Mouse (Mus musculus): ENCODE data around the gene Grk1. TPM values are rescaled to one million over a fixed set of nuclear protein-coding genes. Genes with fewer than 3 reads are reported as not detected.

Grk1 gene
- polyA plus RNA-seq, 1 experiment, result not detected

DNA sequence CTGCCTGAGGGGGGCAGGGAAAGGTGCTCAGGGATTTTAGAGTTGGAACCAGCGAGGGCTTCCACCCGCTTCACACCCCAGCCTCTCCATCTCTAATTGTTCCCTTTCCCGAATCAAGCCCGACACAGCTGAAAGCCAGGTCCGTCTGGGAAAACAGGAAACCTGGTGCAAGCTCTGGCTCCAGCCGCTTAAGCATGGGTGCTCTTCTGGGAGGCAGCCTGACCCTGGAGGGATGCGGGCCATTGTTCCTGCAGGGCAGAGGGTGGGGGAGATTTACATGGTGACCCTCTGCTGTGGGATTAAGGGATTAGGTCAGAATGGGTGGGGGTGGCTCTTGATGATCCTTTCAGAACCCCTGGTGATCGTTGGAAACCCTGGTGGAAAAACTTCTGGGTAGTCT lies 31.2 kb downstream of the Grk1 start:
- DNase-seq (ENCODE audit: low read depth in 1 of 2, low spot score in 2 of 2), result no peak
- Histone ChIP-seq H3K27ac (ENCODE audit: insufficient read depth, low read length) (no peak overlapping the region), H3K36me3 (ENCODE audit: control insufficient read depth, insufficient read depth, low read length) (no peaks in the 10 kb centered on the region), H3K4me3 (ENCODE audit: extremely low read depth, insufficient read depth, insufficient read length) (no peak overlapping the region), H3K4me1 (ENCODE audit: control insufficient read depth, insufficient read depth, insufficient read length) (no peaks in the 10 kb centered on the region), H3K27me3 (ENCODE audit: control insufficient read depth, insufficient read depth, low read length) (no peaks in the 10 kb centered on the region; the same call in 1 of the 2 replicates)
- no peak for TF ChIP-seq POLR2A (IDR thresholded peaks at IDR 0.05; ENCODE audit: low read depth, low read length)
- no peak for TF ChIP-seq CTCF (IDR thresholded peaks at IDR 0.05; ENCODE audit: extremely low read depth, insufficient read depth, insufficient read length, insufficient replicate concordance)
- 21% methylated on average over 8 of the region's 8 CpGs for WGBS

- Histone ChIP-seq H3K27me3 (ENCODE audit: control insufficient read depth, insufficient read depth, low read length) (no peaks in the 10 kb centered on the region; the same call in 1 of the 2 replicates), H3K36me3 (ENCODE audit: control insufficient read depth, insufficient read depth, low read length) (no peaks in the 10 kb centered on the region), H3K4me3 (ENCODE audit: extremely low read depth, insufficient read depth, insufficient read length) (no peak overlapping the region), H3K27ac (ENCODE audit: insufficient read depth, low read length) (no peak overlapping the region), H3K4me1 (ENCODE audit: control insufficient read depth, insufficient read depth, insufficient read length) (no peaks in the 10 kb centered on the region)
- DNase-seq (ENCODE audit: low read depth in 1 of 2, low spot score in 2 of 2), result no peak
- 79% methylated on average over 2 of the region's 2 CpGs for WGBS
- TF ChIP-seq CTCF (IDR thresholded peaks at IDR 0.05; ENCODE audit: extremely low read depth, insufficient read depth, insufficient read length, insufficient replicate concordance) (no peak), POLR2A (IDR thresholded peaks at IDR 0.05; ENCODE audit: low read depth, low read length) (no peak)
Measured at GRCm38 (mm10) chr8:13437531-13437930, 32.6 kb downstream of the Grk1 start.

DNA sequence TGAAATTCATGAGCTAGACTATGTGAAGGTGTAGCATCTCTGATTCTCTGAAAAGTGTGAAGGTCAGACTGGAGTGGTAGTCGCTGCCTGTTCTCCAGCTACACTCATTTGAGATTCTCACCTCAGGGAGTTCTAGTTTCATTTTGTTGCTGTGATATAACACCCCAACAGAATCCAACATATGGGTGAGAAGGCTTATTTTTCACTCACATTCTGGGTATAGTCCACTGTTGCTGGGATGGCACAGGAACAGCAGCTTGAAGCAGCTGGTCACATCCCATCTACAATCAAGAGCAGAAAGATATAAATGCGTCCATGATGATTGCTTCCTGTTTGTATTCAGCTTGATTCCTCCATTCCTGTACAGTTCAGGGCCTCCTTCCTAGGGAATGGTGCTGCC lies 37.3 kb downstream of the Grk1 start:
- Histone ChIP-seq H3K27ac (ENCODE audit: insufficient read depth, low read length) (no peak overlapping the region), H3K4me1 (ENCODE audit: control insufficient read depth, insufficient read depth, insufficient read length) (no peaks in the 10 kb centered on the region), H3K4me3 (ENCODE audit: extremely low read depth, insufficient read depth, insufficient read length) (no peak overlapping the region), H3K27me3 (ENCODE audit: control insufficient read depth, insufficient read depth, low read length) (no peaks in the 10 kb centered on the region), H3K36me3 (ENCODE audit: control insufficient read depth, insufficient read depth, low read length) (no peaks in the 10 kb centered on the region)
- TF ChIP-seq POLR2A (IDR thresholded peaks at IDR 0.05; ENCODE audit: low read depth, low read length), result no peak
- TF ChIP-seq CTCF (IDR thresholded peaks at IDR 0.05; ENCODE audit: extremely low read depth, insufficient read depth, insufficient read length, insufficient replicate concordance), result no peak
- 90% methylated on average over 2 of the region's 2 CpGs for WGBS
- DNase-seq (ENCODE audit: low read depth in 1 of 2, low spot score in 2 of 2), result no peak

DNA sequence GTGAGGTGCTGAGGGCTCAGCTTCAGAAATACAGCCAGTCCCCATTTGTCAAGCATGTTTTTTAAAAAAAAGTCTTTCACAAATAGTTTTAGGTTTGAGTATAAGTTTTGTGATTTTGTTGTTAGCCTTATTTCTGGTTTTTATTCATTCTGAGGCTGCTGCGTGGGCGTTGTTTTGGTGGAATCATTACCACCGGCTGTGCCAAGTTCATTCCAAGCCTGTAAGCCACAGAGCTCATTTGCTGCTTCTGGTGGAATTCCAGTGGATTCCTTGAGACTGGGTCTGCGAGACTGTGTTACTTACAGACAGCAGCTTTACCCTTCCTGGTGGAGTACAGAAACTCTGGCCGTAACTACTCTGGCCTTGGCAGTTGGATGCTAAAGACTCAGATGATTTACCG lies 41.6 kb downstream of the Grk1 start:
- WGBS, result 88% methylated on average over 6 of the region's 6 CpGs
- H3K27ac ChIP-seq (ENCODE audit: insufficient read depth, low read length), result no peak overlapping the region
- H3K4me3 ChIP-seq (ENCODE audit: extremely low read depth, insufficient read depth, insufficient read length), result no peak overlapping the region
- no peak for DNase-seq (ENCODE audit: low read depth in 1 of 2, low spot score in 2 of 2)
- TF ChIP-seq POLR2A (IDR thresholded peaks at IDR 0.05; ENCODE audit: low read depth, low read length) (no peak), CTCF (IDR thresholded peaks at IDR 0.05; ENCODE audit: extremely low read depth, insufficient read depth, insufficient read length, insufficient replicate concordance) (no peak)
- no peaks in the 10 kb centered on the region for H3K4me1 ChIP-seq (ENCODE audit: control insufficient read depth, insufficient read depth, insufficient read length)
- H3K36me3 ChIP-seq (ENCODE audit: control insufficient read depth, insufficient read depth, low read length), result no peaks in the 10 kb centered on the region
- H3K27me3 ChIP-seq (ENCODE audit: control insufficient read depth, insufficient read depth, low read length), result no peaks in the 10 kb centered on the region

GRCm38 (mm10) chr8:13448145-13448544 lies 43.3 kb downstream of the Grk1 start:
- 49% methylated on average over 4 of the region's 4 CpGs for WGBS
- no peaks in the 10 kb centered on the region for H3K36me3 ChIP-seq (ENCODE audit: control insufficient read depth, insufficient read depth, low read length)
- H3K27ac ChIP-seq (ENCODE audit: insufficient read depth, low read length), result no peak overlapping the region
- DNase-seq (ENCODE audit: low read depth in 1 of 2, low spot score in 2 of 2), result no peak
- no peak for TF ChIP-seq POLR2A (IDR thresholded peaks at IDR 0.05; ENCODE audit: low read depth, low read length)
- TF ChIP-seq CTCF (IDR thresholded peaks at IDR 0.05; ENCODE audit: extremely low read depth, insufficient read depth, insufficient read length, insufficient replicate concordance), result no peak
- H3K27me3 ChIP-seq (ENCODE audit: control insufficient read depth, insufficient read depth, low read length), result no peaks in the 10 kb centered on the region
- no peaks in the 10 kb centered on the region for H3K4me1 ChIP-seq (ENCODE audit: control insufficient read depth, insufficient read depth, insufficient read length)
- H3K4me3 ChIP-seq (ENCODE audit: extremely low read depth, insufficient read depth, insufficient read length), result no peak overlapping the region

GRCm38 (mm10) chr8:13451747-13452277 lies 46.9 kb downstream of the Grk1 start:
- H3K27ac ChIP-seq (ENCODE audit: insufficient read depth, low read length), result no peak overlapping the region
- H3K4me1 ChIP-seq (ENCODE audit: control insufficient read depth, insufficient read depth, insufficient read length), result no peaks in the 10 kb centered on the region
- H3K36me3 ChIP-seq (ENCODE audit: control insufficient read depth, insufficient read depth, low read length), result no peaks in the 10 kb centered on the region
- WGBS, result 80% methylated on average over 6 of the region's 6 CpGs
- no peaks in the 10 kb centered on the region for H3K27me3 ChIP-seq (ENCODE audit: control insufficient read depth, insufficient read depth, low read length)
- no peak overlapping the region for H3K4me3 ChIP-seq (ENCODE audit: extremely low read depth, insufficient read depth, insufficient read length)
- no peak for DNase-seq (ENCODE audit: low read depth in 1 of 2, low spot score in 2 of 2)
- TF ChIP-seq POLR2A (IDR thresholded peaks at IDR 0.05; ENCODE audit: low read depth, low read length) (no peak), CTCF (IDR thresholded peaks at IDR 0.05; ENCODE audit: extremely low read depth, insufficient read depth, insufficient read length, insufficient replicate concordance) (no peak)

- WGBS, result 67% methylated on average over 8 of the region's 8 CpGs
- DNase-seq (ENCODE audit: low read depth in 1 of 2, low spot score in 2 of 2), result no peak
- no peaks in the 10 kb centered on the region for H3K36me3 ChIP-seq (ENCODE audit: control insufficient read depth, insufficient read depth, low read length)
- H3K27me3 ChIP-seq (ENCODE audit: control insufficient read depth, insufficient read depth, low read length), result no peaks in the 10 kb centered on the region
- no peaks in the 10 kb centered on the region for H3K4me1 ChIP-seq (ENCODE audit: control insufficient read depth, insufficient read depth, insufficient read length)
- no peak overlapping the region for H3K27ac ChIP-seq (ENCODE audit: insufficient read depth, low read length)
- no peak overlapping the region for H3K4me3 ChIP-seq (ENCODE audit: extremely low read depth, insufficient read depth, insufficient read length)
- TF ChIP-seq CTCF (IDR thresholded peaks at IDR 0.05; ENCODE audit: extremely low read depth, insufficient read depth, insufficient read length, insufficient replicate concordance), result no peak
- no peak for TF ChIP-seq POLR2A (IDR thresholded peaks at IDR 0.05; ENCODE audit: low read depth, low read length)
Measured at GRCm38 (mm10) chr8:13454341-13455113, 49.6 kb downstream of the Grk1 start.

All from spleen, adult 2 months (tissue).